Mouse (Mus musculus): ENCODE data around the gene Mars. TPM values are rescaled to one million over a fixed set of nuclear protein-coding genes. Genes with fewer than 3 reads are reported as not detected.
A peak's percentile ranks its signal among the peaks of the same experiment; 100 is the strongest.

The Mars gene
- polyA plus RNA-seq, 1 experiment from 2014 or later: 103 TPM

GRCm38 (mm10) chr10:127295986-127296794 lies 15.4 kb downstream of the Mars start:
- 92% methylated on average over 24 of the region's 24 CpGs for WGBS
- no peak overlapping the region for H3K9ac ChIP-seq

GRCm38 (mm10) chr10:127294895-127295510 lies 16.6 kb downstream of the Mars start:
- Histone ChIP-seq H3K27ac (replicated peaks) (no peak overlapping the region), H3K27me3 (no peaks in the 10 kb centered on the region), H3K4me2 (no peak overlapping the region), H3K9ac (no peak overlapping the region), H3K9me3 (no peaks in the 10 kb centered on the region), H3K4me3 (no peak overlapping the region), H3K4me1 (replicated peaks) (peaks cover 28% of the 10 kb centered on the region), H3K36me3 (peaks cover 69% of the 10 kb centered on the region)
- ATAC-seq (ENCODE audit: low read depth): no peak
- 91% methylated on average over 10 of the region's 10 CpGs for WGBS

More at GRCm38 (mm10) chr10:127295986-127296794, 15.4 kb downstream of the Mars start:
- Histone ChIP-seq H3K4me1 (replicated peaks) (peaks cover 26% of the 10 kb centered on the region), H3K27ac (replicated peaks) (no peak overlapping the region), H3K36me3 (peaks cover 81% of the 10 kb centered on the region), H3K9me3 (no peaks in the 10 kb centered on the region), H3K27me3 (no peaks in the 10 kb centered on the region), H3K4me2 (no peak overlapping the region), H3K4me3 (no peak overlapping the region)
- ATAC-seq (ENCODE audit: low read depth): no peak

DNA sequence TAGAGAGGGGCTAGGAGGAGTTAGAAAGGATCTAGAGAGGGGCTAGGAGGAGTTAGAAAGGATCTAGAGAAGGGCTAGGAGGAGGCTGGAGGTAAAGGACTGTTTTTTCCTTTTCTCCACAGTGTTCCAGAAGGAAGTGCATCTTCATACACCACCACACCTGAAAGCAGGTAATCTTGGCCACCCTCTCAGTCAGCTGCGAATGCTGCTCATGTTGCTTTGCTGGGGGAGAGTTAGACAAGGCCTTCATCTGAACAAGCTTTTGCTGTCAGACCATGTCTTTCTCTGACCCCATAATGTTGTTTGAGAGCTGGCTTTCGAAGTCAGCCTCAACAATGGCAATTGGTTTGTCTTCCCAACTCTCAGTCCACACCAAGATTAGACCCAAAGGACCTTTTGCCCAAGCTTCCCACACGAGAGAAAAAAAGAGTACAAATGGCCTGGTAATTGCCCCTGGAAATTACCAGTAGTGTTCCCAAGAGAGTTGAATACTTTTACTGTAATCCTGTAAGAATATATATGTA lies 17.9 kb downstream of the Mars start:
- no peak overlapping the region for H3K4me2 ChIP-seq
- no peak overlapping the region for H3K9ac ChIP-seq
- peaks cover 55% of the 10 kb centered on the region for H3K36me3 ChIP-seq
- 70% methylated on average over 3 of the region's 3 CpGs for WGBS
- H3K9me3 ChIP-seq: no peaks in the 10 kb centered on the region
- no peak overlapping the region for H3K4me3 ChIP-seq
- no peaks in the 10 kb centered on the region for H3K27me3 ChIP-seq
- no peak overlapping the region for H3K27ac ChIP-seq (replicated peaks)
- ATAC-seq (ENCODE audit: low read depth): no peak
- H3K4me1 ChIP-seq (replicated peaks): peaks cover 38% of the 10 kb centered on the region

DNA sequence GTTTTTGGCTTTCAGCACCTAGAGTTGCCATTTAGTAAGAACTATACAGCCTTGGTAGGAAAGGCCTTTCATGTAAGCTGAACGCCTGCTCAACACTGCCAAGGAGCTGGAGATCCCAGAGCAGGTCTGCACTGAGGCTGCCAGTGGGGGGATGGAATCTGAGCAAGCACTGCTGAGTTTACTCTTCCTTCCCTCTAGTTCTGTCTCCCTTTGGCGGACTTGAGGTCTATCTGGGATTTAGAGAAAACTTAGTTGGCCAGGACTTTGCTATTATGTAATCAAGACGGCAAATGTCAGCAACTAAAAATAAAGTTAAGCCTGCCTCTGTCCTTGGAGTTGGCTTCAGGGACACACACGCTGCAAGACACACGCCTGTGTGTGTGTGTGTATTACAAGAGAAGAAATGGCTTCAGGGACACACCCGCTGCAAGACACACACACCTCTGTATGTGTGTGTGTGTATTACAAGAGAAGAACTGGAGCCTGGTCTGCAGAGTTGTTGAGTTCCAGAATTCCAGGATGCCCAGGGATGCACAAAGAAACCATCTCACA lies 18.5 kb downstream of the Mars start:
- Histone ChIP-seq H3K4me3 (no peak overlapping the region), H3K4me1 (replicated peaks) (peaks cover 39% of the 10 kb centered on the region), H3K4me2 (no peak overlapping the region; the same call in 1 of the 2 replicates), H3K27me3 (no peaks in the 10 kb centered on the region), H3K36me3 (peaks cover 51% of the 10 kb centered on the region), H3K27ac (replicated peaks) (no peak overlapping the region), H3K9ac (peak overlapping the region; percentile 43; the same call in 1 of the 2 replicates), H3K9me3 (no peaks in the 10 kb centered on the region)
- ATAC-seq (ENCODE audit: low read depth): no peak
- WGBS: 89% methylated on average over 6 of the region's 6 CpGs

DNA sequence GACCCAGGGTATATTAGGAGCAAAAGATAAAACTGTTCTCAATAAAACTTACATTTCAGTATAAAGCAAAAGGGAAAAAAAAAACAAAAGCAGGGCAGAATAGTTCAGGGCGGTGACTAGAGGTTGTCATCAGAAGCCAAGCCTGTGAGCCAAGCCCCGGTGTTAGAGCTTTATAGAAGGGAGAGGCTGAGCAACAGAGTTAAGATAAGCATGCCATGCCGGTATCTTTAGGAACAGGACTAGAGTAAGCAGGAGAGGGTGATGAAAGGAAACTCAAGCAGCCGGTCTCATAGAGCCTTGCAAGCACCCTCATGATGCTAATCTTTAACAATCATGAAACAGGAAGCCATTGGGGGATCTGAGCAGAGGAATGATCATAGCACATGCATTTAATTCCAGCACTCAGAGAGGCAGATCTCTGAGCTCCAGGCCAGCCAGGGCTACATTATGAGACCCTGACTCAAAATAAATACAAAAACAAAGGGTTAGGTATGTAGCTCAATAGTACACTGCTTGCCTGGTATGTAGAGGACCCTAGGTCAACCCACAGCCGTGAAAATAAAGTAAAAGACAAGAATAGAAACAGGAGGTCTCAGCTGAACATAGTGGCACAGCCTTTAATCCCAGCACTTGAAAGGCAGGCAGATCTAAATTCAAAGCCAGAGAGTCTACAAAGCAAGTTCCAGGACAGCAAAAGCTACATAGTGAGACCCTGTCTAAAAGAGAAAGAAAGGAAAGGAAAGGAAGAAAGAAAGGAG lies 19.5 kb downstream of the Mars start:
- H3K36me3 ChIP-seq: peaks cover 45% of the 10 kb centered on the region
- no peak for ATAC-seq (ENCODE audit: low read depth)
- no peaks in the 10 kb centered on the region for H3K27me3 ChIP-seq
- H3K9ac ChIP-seq: peak overlapping the region; percentile 79
- peaks cover 49% of the 10 kb centered on the region for H3K4me1 ChIP-seq (replicated peaks)
- peak overlapping the region; percentile 98 for H3K27ac ChIP-seq (replicated peaks)
- H3K4me3 ChIP-seq: peak overlapping the region; percentile 64
- H3K9me3 ChIP-seq: no peaks in the 10 kb centered on the region
- 58% methylated on average over 5 of the region's 5 CpGs for WGBS
- peak overlapping the region; percentile 88 for H3K4me2 ChIP-seq

- peaks cover 58% of the 10 kb centered on the region for H3K4me1 ChIP-seq (replicated peaks)
- H3K27ac ChIP-seq (replicated peaks): peak overlapping the region; percentile 98
- H3K9me3 ChIP-seq: no peaks in the 10 kb centered on the region
- H3K36me3 ChIP-seq: peaks cover 46% of the 10 kb centered on the region
- peak overlapping the region; percentile 88 for H3K4me2 ChIP-seq
- 1% methylated on average over 19 of the region's 19 CpGs for WGBS
- H3K27me3 ChIP-seq: no peaks in the 10 kb centered on the region
- peak; percentile 44 for ATAC-seq (ENCODE audit: low read depth)
- peak overlapping the region; percentile 79 for H3K9ac ChIP-seq
- H3K4me3 ChIP-seq: peak overlapping the region; percentile 64
These were observed 20.4 kb downstream of the Mars start for GRCm38 (mm10) chr10:127290930-127291880.

GRCm38 (mm10) chr10:127290307-127290929 lies 21.2 kb downstream of the Mars start:
- Histone ChIP-seq H3K9ac (peak overlapping the region; percentile 79), H3K27ac (replicated peaks) (peak overlapping the region; percentile 98), H3K9me3 (no peaks in the 10 kb centered on the region), H3K4me2 (peak overlapping the region; percentile 88), H3K36me3 (peaks cover 46% of the 10 kb centered on the region), H3K4me1 (replicated peaks) (peaks cover 65% of the 10 kb centered on the region), H3K4me3 (peak overlapping the region; percentile 64), H3K27me3 (no peaks in the 10 kb centered on the region)
- WGBS: under 1% methylated on average over 45 of the region's 47 CpGs
- peak; percentile 93 for ATAC-seq (ENCODE audit: low read depth)

- Histone ChIP-seq H3K9me3 (no peaks in the 10 kb centered on the region), H3K27me3 (no peaks in the 10 kb centered on the region), H3K4me2 (peak overlapping the region; percentile 88), H3K36me3 (peaks cover 46% of the 10 kb centered on the region), H3K4me3 (peak overlapping the region; percentile 64), H3K27ac (replicated peaks) (peak overlapping the region; percentile 98), H3K4me1 (replicated peaks) (peaks cover 72% of the 10 kb centered on the region), H3K9ac (peak overlapping the region; percentile 88)
- WGBS: 3% methylated on average over 15 of the region's 15 CpGs
- peak; percentile 11; the same call in 1 of the 2 replicates for ATAC-seq (ENCODE audit: low read depth)
These were observed 21.9 kb downstream of the Mars start for GRCm38 (mm10) chr10:127289573-127290191.

DNA sequence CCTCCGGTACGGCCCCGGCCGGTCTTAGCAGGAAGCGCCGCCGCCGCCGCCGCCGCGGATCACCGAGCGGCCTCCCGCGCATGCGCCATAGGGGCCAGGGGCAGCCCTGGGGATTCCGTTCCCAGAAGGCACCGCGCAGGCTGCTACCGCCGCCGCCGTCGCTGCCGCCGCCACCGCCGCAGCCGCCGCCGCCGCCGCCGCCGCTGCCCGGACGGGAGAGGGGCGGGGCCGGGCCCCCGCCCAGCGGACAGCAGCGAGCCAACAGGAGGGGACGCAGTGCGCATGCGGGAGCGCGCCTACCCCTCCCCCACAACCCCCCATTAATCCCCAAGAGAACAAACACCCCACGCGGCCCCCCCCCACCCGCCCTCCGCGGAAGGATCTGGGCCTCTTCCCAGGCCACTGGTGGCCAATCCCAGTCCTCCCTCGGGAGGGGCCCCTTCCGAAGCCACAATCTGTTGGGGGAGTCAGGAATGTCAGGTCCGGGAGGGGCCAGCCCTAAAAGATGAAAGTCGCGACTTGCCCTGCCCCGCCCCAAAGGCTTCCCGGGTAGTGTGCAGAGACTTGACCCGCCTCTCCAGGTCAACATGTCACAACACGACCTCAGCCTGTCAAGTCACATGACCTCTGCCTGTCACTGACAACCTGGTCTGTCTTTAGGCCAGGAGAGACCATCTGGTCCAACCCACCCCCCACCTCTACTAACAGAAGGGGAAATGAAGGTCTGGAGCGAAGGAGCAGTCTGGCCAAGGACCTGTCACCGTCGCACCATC lies 22.6 kb downstream of the Mars start, which contains the start of gene Mbd6:
Gene Mbd6 (minus strand): TSS at position 219 of the 773 bp plus-strand sequence.
- Histone ChIP-seq H3K9me3 (no peaks in the 10 kb centered on the region), H3K27me3 (no peaks in the 10 kb centered on the region), H3K4me3 (peak within 1 kb of the TSS; percentile 64), H3K4me2 (peak within 1 kb of the TSS; percentile 88), H3K27ac (replicated peaks) (peak within 1 kb of the TSS; percentile 98), H3K4me1 (replicated peaks) (peaks cover 75% of the 10 kb centered on the region), H3K36me3 (peaks cover 46% of the 10 kb centered on the region), H3K9ac (peak within 1 kb of the TSS; percentile 88)
- peak; percentile 5 for ATAC-seq (ENCODE audit: low read depth)
- under 1% methylated on average over 21 of the region's 65 CpGs for WGBS

Data from neural tube, embryonic 13.5 days (tissue).